Mouse (Mus musculus): ENCODE data around the gene Zfhx2.

Gene Zfhx2

GRCm38 (mm10) chr14:55032695-55033225, 59.4 kb downstream of the Zfhx2 start:
- DNase-seq: no peak

- DNase-seq: peak; percentile 33
These were observed 63.0 kb downstream of the Zfhx2 start for GRCm38 (mm10) chr14:55029034-55029698.

- DNase-seq: no peak
These were observed 63.7 kb downstream of the Zfhx2 start for GRCm38 (mm10) chr14:55028333-55028835.

GRCm38 (mm10) chr14:55027653-55028052, 64.5 kb downstream of the Zfhx2 start:
- no peak for DNase-seq

- no peak for DNase-seq
These were observed 64.9 kb downstream of the Zfhx2 start for GRCm38 (mm10) chr14:55027251-55027650.

- DNase-seq: no peak
These were observed 66.6 kb downstream of the Zfhx2 start for GRCm38 (mm10) chr14:55025527-55025926.

- DNase-seq: peak; percentile 69
These were observed 67.9 kb downstream of the Zfhx2 start for GRCm38 (mm10) chr14:55024236-55024635.

GRCm38 (mm10) chr14:55023011-55023410, 69.1 kb downstream of the Zfhx2 start:
- no peak for DNase-seq

- DNase-seq: no peak
These were observed 71.7 kb downstream of the Zfhx2 start for GRCm38 (mm10) chr14:55020394-55020793.

- DNase-seq: no peak
These were observed 75.2 kb downstream of the Zfhx2 start for GRCm38 (mm10) chr14:55016876-55017275.

- DNase-seq: no peak
These were observed 76.4 kb downstream of the Zfhx2 start for GRCm38 (mm10) chr14:55015767-55016111.

GRCm38 (mm10) chr14:55014991-55015766, 76.9 kb downstream of the Zfhx2 start, which contains the start of gene Ngdn:
Ngdn (plus strand) TSS chr14:55015454.
- peak; percentile 97 for DNase-seq

- no peak for DNase-seq
These were observed 77.5 kb downstream of the Zfhx2 start for GRCm38 (mm10) chr14:55014591-55014990.

- no peak for DNase-seq
These were observed 81.0 kb downstream of the Zfhx2 start for GRCm38 (mm10) chr14:55011116-55011515.

All from right cerebral cortex, postnatal 14 days (tissue).